Mouse (Mus musculus) limb, embryonic 14.5 days (tissue): ENCODE results near the gene Gm10139. TPM values are rescaled to one million over a fixed set of nuclear protein-coding genes. Genes with fewer than 3 reads are reported as not detected.
"Not testable (repeated sequence)": the region's sequence is repeated elsewhere in the genome, so short reads cannot be mapped to it uniquely, and the experiment has no call there.

Source experiments
- ATAC-seq: fragments of 200-750 bp; cut with Nextera tagmentation; 2 replicates; pipeline ENCODE4 v1.8.0; 2017; ENCODE audit warnings: low read depth, moderate number of reproducible peaks, moderate TSS enrichment; ENCODE audit not compliant: low FRiP score
- DNase-seq: peaks from one replicate; pipeline ENCODE4 v3.0.0-alpha.2; 2015; ENCODE audit warnings: low spot score
- H3K27ac ChIP-seq: fragments of 300-500 bp; sonication (generic); replicated peaks from 2 replicates; pipeline ENCODE4 v1.5.1; 2014; ENCODE audit warnings: low read depth, mild to moderate bottlenecking, low read length, moderate library complexity, mixed read lengths
- H3K27me3 ChIP-seq: fragments of 300-500 bp; sonication (generic); 2 replicates; pipeline ENCODE4 v1.6.1; 2014; ENCODE audit warnings: low read length, mixed read lengths; ENCODE audit not compliant: control insufficient read depth, insufficient read depth
- H3K36me3 ChIP-seq: fragments of 300-500 bp; sonication (generic); 2 replicates; pipeline ENCODE4 v1.6.1; 2014; ENCODE audit warnings: mild to moderate bottlenecking, low read length, moderate library complexity, mixed read lengths; ENCODE audit not compliant: control insufficient read depth, insufficient read depth
- H3K4me1 ChIP-seq: fragments of 300-500 bp; sonication (generic); 2 replicates; pipeline ENCODE4 v1.6.1; 2014; ENCODE audit warnings: antibody characterized with exemption, low read length, mixed read lengths; ENCODE audit not compliant: control insufficient read depth, insufficient read depth
- H3K4me2 ChIP-seq: fragments of 300-500 bp; sonication (generic); replicated peaks from 2 replicates; pipeline ENCODE4 v1.6.1; 2014; ENCODE audit warnings: low read depth, mild to moderate bottlenecking, low read length, moderate library complexity; ENCODE audit not compliant: severe bottlenecking
- H3K4me3 ChIP-seq: fragments of 300-500 bp; sonication (generic); replicated peaks from 2 replicates; pipeline ENCODE4 v1.5.1; 2014; ENCODE audit warnings: low read length
- H3K9ac ChIP-seq: fragments of 300-500 bp; sonication (generic); 2 replicates; pipeline ENCODE4 v1.6.1; 2014; ENCODE audit warnings: mild to moderate bottlenecking, low read depth, low read length, moderate library complexity; ENCODE audit not compliant: severe bottlenecking
- H3K9me3 ChIP-seq: fragments of 300-500 bp; sonication (generic); 2 replicates; pipeline ENCODE4 v1.6.1; 2016; ENCODE audit warnings: low read length; ENCODE audit not compliant: control insufficient read depth
- WGBS: fragments of 180-500 bp; shearing (Covaris S2); extraction: QIAGEN DNeasy Blood & Tissue Kit; methylation state at CpG from one replicate; pipeline ENCODE4 v1.1.7; 2014; 5-methylcytosine and 5-hydroxymethylcytosine counted together
- polyA plus RNA-seq, 2 experiments: library from polyadenylated mRNA; depleted of rRNA in 1 of 2; stranded (reverse) in 1 of 2; unstranded in 1 of 2; fragments of >200 nt; fragmentation: Nextera tagmentation in 1 of 2; extraction: Ambion mirVana in 1 of 2; gene quantifications; 2 replicates each; pipeline versions ENCODE4 v1.2.1 to v1.2.3; 2012 to 2014

Gm10139 gene
- polyA plus RNA-seq (2012; rRNA removed) (not detected in 2 replicates), polyA plus RNA-seq (2014; fragmentation: Nextera tagmentation; extraction: Ambion mirVana) (not detected in 2 replicates)

GRCm38 (mm10) chr13:65512378-65512777 lies at the start of gene Gm10139:
Gm10139 (plus strand) TSS chr13:65512678.
- not testable (repeated sequence) for H3K4me3 ChIP-seq, ATAC-seq, H3K36me3 ChIP-seq, H3K27me3 ChIP-seq, H3K27ac ChIP-seq, H3K4me1 ChIP-seq, H3K9ac ChIP-seq, H3K9me3 ChIP-seq, H3K4me2 ChIP-seq, DNase-seq
- WGBS: 100% methylated on average over 1 of the region's 3 CpGs

- not testable (repeated sequence) for H3K4me1 ChIP-seq, DNase-seq, H3K27ac ChIP-seq, H3K27me3 ChIP-seq, H3K9ac ChIP-seq, ATAC-seq, H3K4me3 ChIP-seq, H3K4me2 ChIP-seq, H3K9me3 ChIP-seq, H3K36me3 ChIP-seq
- WGBS: 86% methylated on average over 3 of the region's 4 CpGs
Observed at GRCm38 (mm10) chr13:65557636-65558035, 45.2 kb downstream of the Gm10139 start.

Other genes with a start within 250 kb of the Gm10139 start
- 41.3 and 57.5 TPM in 2 replicates for gene Zfp369, start 233.9 kb upstream of the Gm10139 start, polyA plus RNA-seq (2012; rRNA removed)
- gene Zfp369, start 233.9 kb upstream of the Gm10139 start, polyA plus RNA-seq (2014; fragmentation: Nextera tagmentation; extraction: Ambion mirVana): 18.4 and 22.9 TPM in 2 replicates